Mouse (Mus musculus) layer of hippocampus, postnatal 14 days (tissue): ENCODE measurements at regions not wholly inside any gene's neighbourhood (a gene's known extent, or its start where the extent isn't known, plus 50 kb on each side); places are given as distances from the start of the nearest gene placed in this dataset.

Experiments
- DNase-seq, 2 experiments: peaks; one replicate each; pipeline ENCODE4 v3.0.0; 2021 to 2022; ENCODE audit warnings: low spot score in 2 of 2, mixed read lengths in 1 of 2

DNA sequence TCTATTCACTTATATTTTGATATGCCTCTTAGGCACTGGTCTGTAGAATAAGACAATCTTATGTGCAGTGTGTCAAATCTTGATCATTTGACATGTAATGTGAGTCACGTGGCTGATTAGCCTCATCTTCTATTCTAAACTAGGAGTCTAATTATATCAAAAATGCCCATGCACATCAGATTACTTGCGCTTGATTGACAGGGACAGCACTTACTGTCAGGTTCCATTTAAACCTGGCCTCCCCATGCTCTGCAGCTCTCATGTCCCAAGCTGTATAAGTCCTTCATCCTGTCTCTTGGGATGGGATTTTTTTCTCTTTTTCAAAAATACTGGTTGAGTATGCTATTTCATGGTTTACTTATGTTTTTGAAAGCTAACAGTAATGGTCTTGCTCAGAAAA, 425.7 kb downstream of the Epha5 start:
- DNase-seq = no peak

- DNase-seq = no peak
Observed at GRCm38 (mm10) chr5:83990679-83991498, 426.3 kb downstream of the Epha5 start.

DNA sequence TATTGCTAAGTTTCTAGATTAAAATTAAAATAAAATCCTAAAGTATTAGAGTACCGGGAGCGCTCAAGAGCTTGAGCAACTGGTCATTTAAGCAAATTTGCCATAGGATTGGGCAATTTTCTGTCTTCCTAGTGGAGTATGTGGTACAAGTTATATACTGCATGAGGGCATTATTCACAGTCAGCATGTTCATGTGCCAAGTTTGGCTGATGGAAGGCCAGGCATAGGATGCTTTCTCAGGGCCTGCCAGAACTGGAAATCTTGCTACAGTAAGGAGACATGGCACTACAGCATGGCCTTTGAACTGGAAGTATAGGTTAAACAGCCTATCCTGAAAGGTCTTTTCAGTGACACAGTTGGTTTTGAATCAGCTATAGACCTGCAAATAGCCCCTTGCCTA, 455.6 kb downstream of the Epha5 start:
- no peak for DNase-seq

DNA sequence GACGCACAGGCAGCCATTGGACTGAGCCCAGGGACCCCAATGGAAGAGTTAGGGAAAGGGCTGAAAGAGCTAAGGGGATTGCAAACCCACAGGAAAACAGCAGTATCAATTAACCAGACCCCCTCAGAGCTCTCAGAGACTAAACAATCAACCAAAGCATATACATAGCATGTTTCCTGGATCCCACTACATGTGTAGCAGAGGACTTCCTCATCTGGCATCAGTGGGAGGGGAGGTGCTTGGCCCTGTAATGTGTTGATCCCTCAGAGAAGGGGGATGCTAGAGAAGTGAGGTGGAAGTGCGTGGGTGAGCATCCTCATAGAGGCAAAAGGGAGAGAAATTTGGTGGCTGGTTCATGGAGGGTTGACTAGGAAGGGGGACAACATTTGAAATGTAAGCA, 458.4 kb downstream of the Epha5 start:
- no peak for DNase-seq

DNA sequence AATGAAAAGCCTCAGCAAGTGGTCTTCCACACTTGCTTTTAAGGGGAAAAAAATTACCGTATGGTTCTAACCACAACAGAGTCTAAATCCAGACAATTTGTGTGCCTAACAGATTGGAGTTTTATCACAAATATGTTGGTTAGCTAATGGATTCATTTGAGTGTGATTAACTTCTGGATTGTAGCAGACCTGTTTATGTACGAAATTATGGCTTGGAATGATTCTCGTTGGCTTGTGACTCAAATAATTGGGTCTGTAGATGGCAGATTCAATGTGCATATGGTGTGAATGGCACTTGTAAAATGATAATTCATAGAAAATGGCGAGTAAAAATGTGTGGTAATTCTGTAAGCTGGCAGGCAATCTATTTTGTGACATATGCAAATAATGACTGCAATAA, 459.0 kb downstream of the Epha5 start:
- peak in 1 of 2 experiments; percentile 51 for DNase-seq
